Mouse (Mus musculus) limb, embryonic 11.5 days (tissue): ENCODE data around the gene Setd1b. TPM values are rescaled to one million over a fixed set of nuclear protein-coding genes. Genes with fewer than 3 reads are reported as not detected.

Experiments
- ATAC-seq: fragments of 200-750 bp; cut with Nextera tagmentation; 2 replicates; pipeline ENCODE4 v1.8.0; 2017; ENCODE audit warnings: low read depth; ENCODE audit not compliant: insufficient number of reproducible peaks, low FRiP score, low TSS enrichment
- DNase-seq: peaks from one replicate; pipeline ENCODE4 v3.0.0-alpha.2; 2015; ENCODE audit warnings: low spot score
- H3K27ac ChIP-seq: fragments of 300-500 bp; sonication (generic); replicated peaks from 2 replicates; pipeline ENCODE4 v1.5.1; 2014; ENCODE audit warnings: low read depth, mild to moderate bottlenecking, low read length
- H3K27me3 ChIP-seq: fragments of 300-500 bp; sonication (generic); 2 replicates; pipeline ENCODE4 v1.6.1; 2014; ENCODE audit warnings: mild to moderate bottlenecking, low read length, mixed read lengths; ENCODE audit not compliant: control insufficient read depth, insufficient read depth
- H3K36me3 ChIP-seq: fragments of 300-500 bp; sonication (generic); 2 replicates; pipeline ENCODE4 v1.6.1; 2014; ENCODE audit warnings: mild to moderate bottlenecking, low read length, moderate library complexity, mixed read lengths; ENCODE audit not compliant: control insufficient read depth, insufficient read depth
- H3K4me1 ChIP-seq: fragments of 300-500 bp; sonication (generic); 2 replicates; pipeline ENCODE4 v1.6.1; 2014; ENCODE audit warnings: low read length, mixed read lengths; ENCODE audit not compliant: control insufficient read depth, insufficient read depth
- H3K4me2 ChIP-seq: fragments of 300-500 bp; sonication (generic); 2 replicates; pipeline ENCODE4 v1.6.1; 2014; ENCODE audit warnings: low read depth, mild to moderate bottlenecking, moderate library complexity; ENCODE audit not compliant: severe bottlenecking
- H3K4me3 ChIP-seq: fragments of 300-500 bp; sonication (generic); 2 replicates; pipeline ENCODE4 v1.5.1; 2014; ENCODE audit warnings: low read depth, low read length
- H3K9ac ChIP-seq: fragments of 300-500 bp; sonication (generic); 2 replicates; pipeline ENCODE4 v1.6.1; 2014; ENCODE audit warnings: mild to moderate bottlenecking, low read length
- H3K9me3 ChIP-seq: fragments of 300-500 bp; sonication (generic); 2 replicates; pipeline ENCODE4 v1.6.1; 2016; ENCODE audit warnings: low read length; ENCODE audit not compliant: control insufficient read depth
- WGBS: fragments of 180-500 bp; shearing (Covaris S2); extraction: QIAGEN DNeasy Blood & Tissue Kit; methylation state at CpG from one replicate; pipeline ENCODE4 v1.1.7; 2014; 5-methylcytosine and 5-hydroxymethylcytosine counted together
- polyA plus RNA-seq: library from polyadenylated mRNA; unstranded; fragments of >200 nt; fragmentation: Nextera tagmentation; extraction: Ambion mirVana; gene quantifications from 2 replicates; pipeline ENCODE4 v1.2.1, GENCODE M21; 2014

Gene Setd1b
- polyA plus RNA-seq, 1 experiment from 2014 or later = 12.0 TPM

DNA sequence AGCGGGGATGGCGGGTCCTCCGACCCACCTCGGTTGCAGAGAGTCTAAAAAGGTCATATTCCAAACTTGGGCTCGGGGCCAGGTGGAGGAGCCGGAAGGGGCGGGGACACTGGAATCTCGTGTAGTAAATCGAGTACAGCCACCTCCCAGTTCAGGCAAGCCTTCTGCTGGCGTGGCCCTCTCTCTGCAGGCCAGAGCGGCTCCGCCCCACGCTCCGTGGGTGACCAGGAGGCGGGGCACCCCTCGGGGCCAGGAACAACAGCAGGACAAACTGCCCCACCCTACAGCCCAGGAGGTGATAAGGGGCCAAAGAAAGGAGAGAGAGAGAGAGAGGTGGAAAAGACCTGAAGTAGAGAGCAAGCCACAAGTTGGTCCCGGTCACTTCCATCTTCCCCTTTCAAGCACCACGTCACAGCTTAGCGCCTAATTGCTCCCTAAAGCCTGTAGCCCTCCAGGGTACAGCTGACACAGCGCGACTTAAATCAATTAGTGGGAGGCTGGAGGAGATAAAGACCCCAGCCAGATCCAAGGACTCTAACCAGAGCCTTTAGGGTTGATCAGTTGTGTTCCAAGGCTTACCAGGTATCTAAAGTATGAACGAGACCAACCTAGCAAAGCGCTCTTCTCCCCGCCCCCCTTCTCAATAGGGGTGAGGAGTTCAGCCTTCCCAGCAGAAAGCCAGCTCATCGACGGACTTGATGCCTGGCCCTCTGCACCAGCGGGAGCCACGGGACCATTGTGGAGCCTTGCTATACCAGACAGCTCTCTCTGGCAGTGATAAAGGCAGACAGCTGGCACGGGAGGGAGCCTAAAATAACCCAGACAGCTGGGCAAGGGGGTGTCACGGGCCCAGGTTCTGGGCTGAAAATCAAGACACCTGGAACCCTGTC lies 6.3 kb upstream of the Setd1b start:
- Histone ChIP-seq H3K36me3 (peaks cover 6% of the 10 kb centered on the region), H3K4me3 (peak overlapping the region; percentile 95), H3K9ac (peak overlapping the region; percentile 100), H3K9me3 (no peaks in the 10 kb centered on the region), H3K27me3 (no peaks in the 10 kb centered on the region), H3K4me2 (peak overlapping the region; percentile 100), H3K27ac (peak overlapping the region; percentile 100), H3K4me1 (peaks cover 58% of the 10 kb centered on the region)
- WGBS = 2% methylated on average over 30 of the region's 30 CpGs
- ATAC-seq = peak; percentile 2; the same call in 1 of the 2 replicates
- DNase-seq = peak; percentile 72

DNA sequence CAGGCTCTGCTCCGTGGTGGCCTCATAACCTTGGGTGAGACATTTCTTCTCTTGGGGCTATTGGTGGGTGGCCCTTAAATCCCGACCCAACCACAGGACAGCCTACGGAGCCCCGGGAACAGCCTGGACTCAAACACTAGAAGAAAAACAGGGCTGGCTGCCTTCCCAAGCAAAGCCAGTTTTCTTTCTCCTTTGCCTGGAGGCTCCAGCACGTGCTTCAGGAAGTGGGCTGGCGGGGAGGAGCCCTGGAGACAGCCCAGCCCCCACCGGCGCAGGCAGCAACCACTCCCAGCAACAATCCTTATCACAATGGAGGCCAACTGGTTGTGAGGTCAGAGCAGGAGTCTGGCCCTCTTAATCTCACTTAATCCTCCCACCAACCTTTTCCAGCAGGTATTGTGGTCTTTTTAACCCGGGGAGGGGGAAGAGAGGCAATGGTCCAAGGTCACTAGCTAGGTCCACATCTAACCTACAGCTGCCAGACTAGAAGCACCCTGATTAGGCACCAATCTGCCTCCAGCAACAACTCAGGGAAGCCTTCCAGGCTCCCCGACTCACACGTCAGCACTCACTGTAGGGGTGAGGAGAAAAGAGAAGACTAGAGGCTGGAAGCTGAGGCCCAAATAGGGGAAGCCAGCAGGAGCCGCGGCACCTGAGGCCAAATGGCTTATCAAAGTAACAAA lies 5.5 kb upstream of the Setd1b start:
- peak overlapping the region; percentile 100 for H3K4me2 ChIP-seq
- ATAC-seq (0 out of 2 replicates have a peak, but pooled peaks have one; percentile 27), DNase-seq (peak; percentile 83)
- peak overlapping the region; percentile 100 for H3K9ac ChIP-seq
- H3K36me3 ChIP-seq = peaks cover 6% of the 10 kb centered on the region
- under 1% methylated on average over 13 of the region's 13 CpGs for WGBS
- no peaks in the 10 kb centered on the region for H3K9me3 ChIP-seq
- H3K27me3 ChIP-seq = no peaks in the 10 kb centered on the region
- peak overlapping the region; percentile 100 for H3K27ac ChIP-seq
- peaks cover 56% of the 10 kb centered on the region for H3K4me1 ChIP-seq
- H3K4me3 ChIP-seq = peak overlapping the region; percentile 95

- Histone ChIP-seq H3K9ac (peak overlapping the region; percentile 100), H3K36me3 (peaks cover 6% of the 10 kb centered on the region), H3K9me3 (no peaks in the 10 kb centered on the region), H3K27ac (peak overlapping the region; percentile 100), H3K4me2 (peak overlapping the region; percentile 100), H3K4me3 (peak overlapping the region; percentile 95), H3K27me3 (no peaks in the 10 kb centered on the region), H3K4me1 (peaks cover 49% of the 10 kb centered on the region)
- ATAC-seq (no peak), DNase-seq (peak; percentile 83)
- under 1% methylated on average over 20 of the region's 20 CpGs for WGBS
These were observed 4.7 kb upstream of the Setd1b start for GRCm38 (mm10) chr5:123137044-123137909.

DNA sequence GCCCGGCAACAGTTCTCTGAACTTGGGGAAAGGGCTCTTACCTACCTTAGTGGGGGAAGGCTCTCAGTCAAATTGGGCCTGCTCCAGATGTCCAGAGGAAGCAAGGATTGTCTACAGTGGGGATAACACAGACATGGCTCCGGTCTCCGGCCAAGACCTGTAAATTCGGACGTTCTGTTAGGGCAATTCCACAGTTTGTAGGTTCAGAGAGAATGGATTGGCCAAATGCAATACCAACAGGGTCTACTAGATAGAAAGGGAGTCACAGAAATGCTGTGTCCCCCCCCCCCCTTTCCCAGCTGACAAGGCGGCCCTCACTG lies 4.1 kb upstream of the Setd1b start:
- H3K9ac ChIP-seq = peak overlapping the region; percentile 100
- H3K4me3 ChIP-seq = peak overlapping the region; percentile 95
- H3K36me3 ChIP-seq = peaks cover 6% of the 10 kb centered on the region
- no peaks in the 10 kb centered on the region for H3K27me3 ChIP-seq
- H3K4me2 ChIP-seq = peak overlapping the region; percentile 100
- H3K27ac ChIP-seq = peak overlapping the region; percentile 100
- no peaks in the 10 kb centered on the region for H3K9me3 ChIP-seq
- peaks cover 44% of the 10 kb centered on the region for H3K4me1 ChIP-seq
- WGBS = 2% methylated on average over 6 of the region's 6 CpGs
- ATAC-seq (no peak), DNase-seq (no peak)

- H3K36me3 ChIP-seq = peaks cover 6% of the 10 kb centered on the region
- H3K4me3 ChIP-seq = peak overlapping the region; percentile 95
- H3K9me3 ChIP-seq = no peaks in the 10 kb centered on the region
- WGBS = 0% methylated on average over 33 of the region's 40 CpGs
- peak; percentile 83 for DNase-seq
- ATAC-seq = peak; percentile 20
- peaks cover 41% of the 10 kb centered on the region for H3K4me1 ChIP-seq
- H3K9ac ChIP-seq = peak overlapping the region; percentile 100
- no peaks in the 10 kb centered on the region for H3K27me3 ChIP-seq
- peak overlapping the region; percentile 100 for H3K27ac ChIP-seq
- peak overlapping the region; percentile 100 for H3K4me2 ChIP-seq
These were observed 3.6 kb upstream of the Setd1b start for GRCm38 (mm10) chr5:123138230-123138911.

DNA sequence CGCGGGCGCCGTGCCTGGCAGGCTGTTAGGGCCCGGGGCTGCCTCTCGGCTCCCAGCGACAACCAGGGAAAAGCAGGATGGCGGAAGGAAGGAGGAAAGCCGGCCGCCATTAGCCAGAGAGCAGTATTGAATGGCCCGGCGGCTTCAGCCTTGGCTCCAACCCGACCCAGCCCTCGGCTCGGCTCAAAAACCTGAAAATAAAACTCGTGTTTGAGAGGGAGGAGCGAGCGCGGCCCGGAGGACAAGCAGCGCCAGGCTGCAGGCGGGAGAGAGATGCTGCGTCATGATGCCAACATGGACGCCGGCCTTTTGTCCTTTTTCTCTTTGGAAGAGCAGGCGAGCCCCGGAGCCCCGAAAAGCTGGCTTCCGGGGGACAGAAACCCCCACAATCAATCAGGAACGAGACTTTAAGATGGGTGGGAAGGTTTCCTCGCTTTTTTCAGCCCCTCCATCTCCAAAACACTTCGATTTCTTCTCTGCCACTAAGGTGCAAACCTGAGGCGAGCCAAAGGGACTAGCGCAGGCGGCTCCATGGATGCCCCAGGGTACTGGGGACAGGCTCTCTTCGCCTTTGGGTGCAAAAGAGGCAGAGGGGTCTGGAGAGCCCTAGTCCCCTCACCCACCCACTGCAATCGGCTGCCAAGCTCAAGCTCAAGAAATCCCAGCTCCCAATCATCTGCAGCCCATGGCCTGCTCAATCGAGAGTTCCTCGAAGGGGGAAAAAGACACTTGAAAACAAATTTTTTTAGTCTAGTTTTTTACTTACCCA lies 2.9 kb upstream of the Setd1b start:
- no peaks in the 10 kb centered on the region for H3K9me3 ChIP-seq
- under 1% methylated on average over 39 of the region's 39 CpGs for WGBS
- H3K4me1 ChIP-seq = peaks cover 43% of the 10 kb centered on the region
- peak overlapping the region; percentile 95 for H3K4me3 ChIP-seq
- DNase-seq (peak; percentile 82), ATAC-seq (no peak)
- H3K36me3 ChIP-seq = peaks cover 6% of the 10 kb centered on the region
- peak overlapping the region; percentile 100 for H3K4me2 ChIP-seq
- peak overlapping the region; percentile 100 for H3K9ac ChIP-seq
- H3K27ac ChIP-seq = peak overlapping the region; percentile 100
- no peaks in the 10 kb centered on the region for H3K27me3 ChIP-seq

GRCm38 (mm10) chr5:123139722-123140627 lies 2.0 kb upstream of the Setd1b start:
- Histone ChIP-seq H3K9me3 (no peaks in the 10 kb centered on the region), H3K4me3 (peak overlapping the region; percentile 95), H3K4me1 (peaks cover 43% of the 10 kb centered on the region), H3K4me2 (peak overlapping the region; percentile 100), H3K27ac (peak overlapping the region; percentile 100), H3K9ac (peak overlapping the region; percentile 100), H3K36me3 (peaks cover 3% of the 10 kb centered on the region; the same call in 1 of the 2 replicates), H3K27me3 (no peaks in the 10 kb centered on the region)
- under 1% methylated on average over 28 of the region's 28 CpGs for WGBS
- DNase-seq (peak; percentile 72), ATAC-seq (no peak)
